Mouse (Mus musculus): Measurements from ENCODE around the gene Pawr. TPM values are rescaled to one million over a fixed set of nuclear protein-coding genes. Genes with fewer than 3 reads are reported as not detected.

Gene Pawr
- polyA plus RNA-seq, 1 experiment from 2014 or later: 2.3 TPM

GRCm38 (mm10) chr10:108405931-108406330 is 74.0 kb downstream of the Pawr start:
- ATAC-seq: no peak
- WGBS: 70% methylated on average over 7 of the region's 7 CpGs
- Histone ChIP-seq H3K27me3 (replicated peaks; ENCODE audit: control insufficient read depth, insufficient read depth, low read length) (no peaks in the 10 kb centered on the region), H3K9ac (ENCODE audit: low read depth, low read length) (no peak overlapping the region), H3K4me2 (ENCODE audit: low read length) (no peak overlapping the region), H3K4me3 (ENCODE audit: low read length) (no peak overlapping the region), H3K9me3 (ENCODE audit: control insufficient read depth, low read length) (no peaks in the 10 kb centered on the region), H3K36me3 (ENCODE audit: control insufficient read depth, insufficient read depth, low read length) (no peaks in the 10 kb centered on the region), H3K4me1 (ENCODE audit: control insufficient read depth, insufficient read depth, low read depth, low read length) (no peaks in the 10 kb centered on the region), H3K27ac (ENCODE audit: low read depth, low read length) (no peak overlapping the region)

GRCm38 (mm10) chr10:108406798-108407754 is 75.2 kb downstream of the Pawr start:
- H3K36me3 ChIP-seq (ENCODE audit: control insufficient read depth, insufficient read depth, low read length): no peaks in the 10 kb centered on the region
- ATAC-seq: no peak
- no peaks in the 10 kb centered on the region for H3K4me1 ChIP-seq (ENCODE audit: control insufficient read depth, insufficient read depth, low read depth, low read length)
- 90% methylated on average over 12 of the region's 12 CpGs for WGBS
- no peak overlapping the region for H3K9ac ChIP-seq (ENCODE audit: low read depth, low read length)
- H3K4me3 ChIP-seq (ENCODE audit: low read length): no peak overlapping the region
- no peak overlapping the region for H3K27ac ChIP-seq (ENCODE audit: low read depth, low read length)
- no peaks in the 10 kb centered on the region for H3K9me3 ChIP-seq (ENCODE audit: control insufficient read depth, low read length)
- H3K4me2 ChIP-seq (ENCODE audit: low read length): no peak overlapping the region
- H3K27me3 ChIP-seq (replicated peaks; ENCODE audit: control insufficient read depth, insufficient read depth, low read length): no peaks in the 10 kb centered on the region

- H3K4me3 ChIP-seq (ENCODE audit: low read length): no peak overlapping the region
- H3K9me3 ChIP-seq (ENCODE audit: control insufficient read depth, low read length): no peaks in the 10 kb centered on the region
- WGBS: 77% methylated on average over 5 of the region's 5 CpGs
- H3K27ac ChIP-seq (ENCODE audit: low read depth, low read length): no peak overlapping the region
- no peaks in the 10 kb centered on the region for H3K4me1 ChIP-seq (ENCODE audit: control insufficient read depth, insufficient read depth, low read depth, low read length)
- no peaks in the 10 kb centered on the region for H3K27me3 ChIP-seq (replicated peaks; ENCODE audit: control insufficient read depth, insufficient read depth, low read length)
- no peak overlapping the region for H3K9ac ChIP-seq (ENCODE audit: low read depth, low read length)
- no peaks in the 10 kb centered on the region for H3K36me3 ChIP-seq (ENCODE audit: control insufficient read depth, insufficient read depth, low read length)
- H3K4me2 ChIP-seq (ENCODE audit: low read length): no peak overlapping the region
- no peak for ATAC-seq
Observed at GRCm38 (mm10) chr10:108408025-108408424, 76.1 kb downstream of the Pawr start.

DNA sequence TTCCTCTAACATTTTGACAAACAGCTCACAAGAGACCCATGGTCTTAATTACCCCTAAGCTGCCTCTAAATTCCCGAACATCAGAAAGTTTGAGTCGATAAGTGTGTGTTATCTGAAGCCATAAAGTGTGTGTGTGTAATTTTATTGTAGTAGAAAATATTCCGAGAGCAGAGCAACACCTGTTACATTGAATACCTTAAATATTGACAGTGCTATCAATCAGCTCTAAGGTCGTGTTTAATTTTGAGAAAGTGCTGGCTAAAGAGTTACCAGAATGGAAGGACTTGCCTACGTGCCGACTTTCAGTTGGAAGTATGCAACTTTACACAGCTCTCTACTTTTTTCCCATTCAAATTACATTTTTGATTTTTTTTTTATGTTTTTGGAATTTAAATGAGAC is 76.5 kb downstream of the Pawr start:
- H3K27ac ChIP-seq (ENCODE audit: low read depth, low read length): no peak overlapping the region
- WGBS: 85% methylated on average over 6 of the region's 6 CpGs
- H3K4me2 ChIP-seq (ENCODE audit: low read length): no peak overlapping the region
- no peaks in the 10 kb centered on the region for H3K9me3 ChIP-seq (ENCODE audit: control insufficient read depth, low read length)
- no peaks in the 10 kb centered on the region for H3K36me3 ChIP-seq (ENCODE audit: control insufficient read depth, insufficient read depth, low read length)
- no peak overlapping the region for H3K9ac ChIP-seq (ENCODE audit: low read depth, low read length)
- no peaks in the 10 kb centered on the region for H3K4me1 ChIP-seq (ENCODE audit: control insufficient read depth, insufficient read depth, low read depth, low read length)
- ATAC-seq: no peak
- no peak overlapping the region for H3K4me3 ChIP-seq (ENCODE audit: low read length)
- H3K27me3 ChIP-seq (replicated peaks; ENCODE audit: control insufficient read depth, insufficient read depth, low read length): no peaks in the 10 kb centered on the region

DNA sequence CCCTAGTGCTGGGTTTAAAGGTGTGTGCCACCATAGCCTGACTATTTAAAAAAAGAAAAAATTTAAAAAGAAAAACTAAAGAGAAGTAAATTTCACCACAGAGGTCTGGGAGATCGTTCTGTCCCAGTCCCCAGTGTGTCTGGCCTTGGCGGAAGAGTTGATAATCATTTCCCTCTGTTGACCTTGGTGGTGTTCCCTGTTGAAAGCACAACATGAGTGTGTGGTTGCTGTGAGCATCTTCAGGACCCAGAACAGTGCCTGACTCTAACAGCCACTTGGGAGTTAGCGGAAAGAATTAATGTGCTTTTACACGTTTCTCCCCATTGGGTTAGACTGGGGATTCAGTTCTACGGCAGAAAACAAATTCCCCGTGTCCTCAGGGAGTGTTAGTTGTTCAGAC is 77.1 kb downstream of the Pawr start:
- Histone ChIP-seq H3K4me2 (ENCODE audit: low read length) (no peak overlapping the region), H3K27me3 (replicated peaks; ENCODE audit: control insufficient read depth, insufficient read depth, low read length) (no peaks in the 10 kb centered on the region), H3K36me3 (ENCODE audit: control insufficient read depth, insufficient read depth, low read length) (no peaks in the 10 kb centered on the region), H3K9me3 (ENCODE audit: control insufficient read depth, low read length) (no peaks in the 10 kb centered on the region), H3K4me1 (ENCODE audit: control insufficient read depth, insufficient read depth, low read depth, low read length) (no peaks in the 10 kb centered on the region), H3K4me3 (ENCODE audit: low read length) (no peak overlapping the region), H3K27ac (ENCODE audit: low read depth, low read length) (no peak overlapping the region), H3K9ac (ENCODE audit: low read depth, low read length) (no peak overlapping the region)
- 75% methylated on average over 6 of the region's 6 CpGs for WGBS
- ATAC-seq: no peak

DNA sequence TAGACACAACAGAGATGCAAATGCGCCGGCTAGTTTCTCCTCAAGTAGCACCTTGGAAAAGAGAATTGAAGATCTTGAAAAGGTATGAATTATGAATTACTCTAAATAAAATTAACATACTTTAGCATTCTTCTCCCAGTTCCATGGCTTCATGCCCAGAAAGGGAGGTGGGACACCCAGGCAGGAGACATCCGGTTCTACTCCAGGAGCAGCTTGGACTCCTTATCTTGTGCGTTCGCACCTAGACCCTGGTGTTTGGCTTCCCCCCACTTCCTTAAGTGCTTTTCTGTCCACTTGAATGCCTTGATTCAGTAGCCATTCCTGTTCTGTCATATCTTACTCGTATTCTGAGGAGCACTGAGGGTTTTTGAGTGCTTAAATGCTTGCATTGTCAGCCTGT is 77.6 kb downstream of the Pawr start:
- Histone ChIP-seq H3K4me3 (ENCODE audit: low read length) (no peak overlapping the region), H3K27ac (ENCODE audit: low read depth, low read length) (no peak overlapping the region), H3K9me3 (ENCODE audit: control insufficient read depth, low read length) (no peaks in the 10 kb centered on the region), H3K9ac (ENCODE audit: low read depth, low read length) (no peak overlapping the region), H3K36me3 (ENCODE audit: control insufficient read depth, insufficient read depth, low read length) (no peaks in the 10 kb centered on the region), H3K4me1 (ENCODE audit: control insufficient read depth, insufficient read depth, low read depth, low read length) (no peaks in the 10 kb centered on the region), H3K4me2 (ENCODE audit: low read length) (no peak overlapping the region), H3K27me3 (replicated peaks; ENCODE audit: control insufficient read depth, insufficient read depth, low read length) (no peaks in the 10 kb centered on the region)
- no peak for ATAC-seq
- 89% methylated on average over 6 of the region's 6 CpGs for WGBS

DNA sequence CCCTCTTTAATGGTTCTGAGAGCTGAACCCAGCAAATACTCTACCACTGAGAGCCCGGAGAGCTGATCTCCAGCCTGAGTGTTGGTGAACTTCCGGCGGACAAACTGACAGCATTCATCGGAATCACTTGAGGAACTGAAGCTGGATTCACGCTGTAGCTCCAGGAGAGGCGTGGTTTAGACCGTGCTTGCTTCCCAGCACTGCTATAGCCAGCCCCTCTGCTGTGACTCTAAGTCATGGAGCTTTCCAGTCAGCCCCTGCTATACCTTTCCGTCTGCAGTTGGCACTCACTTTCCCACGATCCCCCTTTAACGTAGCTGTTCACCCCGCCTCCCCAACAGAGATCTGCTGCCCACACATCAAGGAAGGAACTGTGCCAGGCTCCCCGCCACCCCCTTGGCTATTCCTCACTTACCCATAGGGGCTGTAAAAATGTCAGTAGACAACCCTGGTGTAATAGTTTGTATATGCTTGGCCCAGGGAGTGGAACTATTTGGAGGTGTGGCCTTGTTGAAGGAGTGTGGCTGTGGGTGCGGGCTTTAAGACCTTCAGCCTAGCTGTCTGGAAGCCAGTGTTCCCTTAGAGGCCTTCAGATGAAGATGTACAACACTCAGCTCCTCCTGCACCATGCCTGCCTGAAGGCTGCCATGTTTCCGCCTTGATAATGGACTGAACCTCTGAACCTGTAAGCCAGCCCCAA is 83.2 kb downstream of the Pawr start:
- H3K4me3 ChIP-seq (ENCODE audit: low read length): no peak overlapping the region
- H3K4me1 ChIP-seq (ENCODE audit: control insufficient read depth, insufficient read depth, low read depth, low read length): no peaks in the 10 kb centered on the region
- H3K27ac ChIP-seq (ENCODE audit: low read depth, low read length): no peak overlapping the region
- no peaks in the 10 kb centered on the region for H3K36me3 ChIP-seq (ENCODE audit: control insufficient read depth, insufficient read depth, low read length)
- H3K27me3 ChIP-seq (replicated peaks; ENCODE audit: control insufficient read depth, insufficient read depth, low read length): no peaks in the 10 kb centered on the region
- WGBS: 89% methylated on average over 14 of the region's 14 CpGs
- ATAC-seq: no peak
- no peaks in the 10 kb centered on the region for H3K9me3 ChIP-seq (ENCODE audit: control insufficient read depth, low read length)
- H3K9ac ChIP-seq (ENCODE audit: low read depth, low read length): no peak overlapping the region
- H3K4me2 ChIP-seq (ENCODE audit: low read length): no peak overlapping the region

- no peaks in the 10 kb centered on the region for H3K9me3 ChIP-seq (ENCODE audit: control insufficient read depth, low read length)
- H3K27me3 ChIP-seq (replicated peaks; ENCODE audit: control insufficient read depth, insufficient read depth, low read length): no peaks in the 10 kb centered on the region
- H3K9ac ChIP-seq (ENCODE audit: low read depth, low read length): no peak overlapping the region
- ATAC-seq: no peak
- WGBS: 87% methylated on average over 5 of the region's 5 CpGs
- no peaks in the 10 kb centered on the region for H3K4me1 ChIP-seq (ENCODE audit: control insufficient read depth, insufficient read depth, low read depth, low read length)
- H3K36me3 ChIP-seq (ENCODE audit: control insufficient read depth, insufficient read depth, low read length): no peaks in the 10 kb centered on the region
- no peak overlapping the region for H3K27ac ChIP-seq (ENCODE audit: low read depth, low read length)
- no peak overlapping the region for H3K4me3 ChIP-seq (ENCODE audit: low read length)
- no peak overlapping the region for H3K4me2 ChIP-seq (ENCODE audit: low read length)
Observed at GRCm38 (mm10) chr10:108417448-108417847, 85.5 kb downstream of the Pawr start.

- Histone ChIP-seq H3K9me3 (ENCODE audit: control insufficient read depth, low read length) (no peaks in the 10 kb centered on the region), H3K27me3 (replicated peaks; ENCODE audit: control insufficient read depth, insufficient read depth, low read length) (no peaks in the 10 kb centered on the region), H3K4me2 (ENCODE audit: low read length) (no peak overlapping the region), H3K4me3 (ENCODE audit: low read length) (no peak overlapping the region), H3K9ac (ENCODE audit: low read depth, low read length) (no peak overlapping the region), H3K36me3 (ENCODE audit: control insufficient read depth, insufficient read depth, low read length) (no peaks in the 10 kb centered on the region), H3K4me1 (ENCODE audit: control insufficient read depth, insufficient read depth, low read depth, low read length) (no peaks in the 10 kb centered on the region), H3K27ac (ENCODE audit: low read depth, low read length) (no peak overlapping the region)
- ATAC-seq: no peak
- WGBS: 91% methylated on average over 10 of the region's 10 CpGs
Observed at GRCm38 (mm10) chr10:108430553-108430952, 98.6 kb downstream of the Pawr start.

Data from hindbrain, embryonic 16.5 days (tissue).